Mouse (Mus musculus): ENCODE results near the gene Mylk.

Gene Mylk

DNA sequence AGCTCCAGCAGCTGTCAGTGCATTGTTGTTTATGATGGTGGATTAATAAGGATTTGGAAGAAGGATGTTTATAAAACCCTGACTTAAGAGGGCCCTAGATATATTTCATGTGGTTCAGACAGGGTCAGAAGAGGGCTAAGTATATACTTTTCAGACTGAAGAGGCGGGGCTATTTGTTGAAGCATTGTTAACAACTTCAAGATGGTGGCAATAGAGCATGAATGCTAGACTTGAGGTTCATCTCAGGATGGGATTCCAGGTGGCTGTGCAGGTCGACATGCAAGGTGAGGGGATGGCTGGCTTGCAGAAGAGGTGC lies 240.0 kb downstream of the Mylk start:
- no peak for DNase-seq (ENCODE audit: low spot score)

DNA sequence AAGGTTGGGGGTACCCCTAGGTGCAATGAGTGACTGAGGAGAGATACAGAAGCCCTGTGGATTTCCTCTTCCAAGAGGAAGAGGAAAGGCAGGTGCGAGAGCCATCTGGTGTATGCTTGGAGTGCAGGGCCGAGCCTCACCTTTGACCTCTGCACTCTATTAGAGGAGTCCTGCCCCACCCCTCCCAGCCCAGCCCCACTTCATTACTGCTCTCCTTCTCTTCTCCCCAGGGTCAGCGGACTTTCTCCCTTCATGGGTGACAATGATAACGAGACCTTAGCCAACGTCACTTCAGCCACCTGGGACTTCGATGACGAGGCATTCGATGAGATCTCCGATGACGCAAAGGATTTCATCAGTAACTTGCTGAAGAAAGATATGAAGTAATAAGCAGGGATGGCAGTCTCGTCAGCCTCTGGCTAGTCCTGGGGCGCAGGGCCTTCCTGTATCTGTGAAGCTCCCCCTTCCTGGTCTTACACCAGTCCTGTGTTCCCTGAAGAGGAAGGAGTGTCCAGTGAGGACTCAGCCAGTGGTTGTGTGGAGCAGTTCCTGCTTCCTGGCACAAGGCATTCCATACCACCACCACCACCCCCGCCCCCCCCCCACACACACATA lies 241.3 kb downstream of the Mylk start:
- no peak for DNase-seq (ENCODE audit: low spot score)

DNA sequence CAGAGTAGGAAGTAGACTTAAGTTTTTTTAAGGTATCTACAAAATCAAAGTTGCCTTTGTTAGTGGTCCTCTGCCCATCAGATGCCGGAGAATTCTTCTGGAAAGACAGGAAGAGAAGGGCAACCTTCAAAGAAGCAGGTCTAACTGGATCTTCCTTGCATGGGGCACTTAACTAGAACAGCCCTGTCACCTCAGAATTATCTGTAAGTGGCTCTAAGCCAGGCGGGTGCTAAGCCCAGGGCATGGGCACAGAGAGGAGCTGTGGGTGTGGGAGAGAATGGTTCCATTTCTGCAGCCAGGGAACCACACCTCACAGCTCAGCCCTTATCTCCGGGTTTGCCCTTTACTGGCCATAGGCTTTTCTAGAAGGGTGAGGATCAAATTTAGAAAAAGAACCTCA lies 246.4 kb downstream of the Mylk start:
- DNase-seq (ENCODE audit: low spot score) = peak; percentile 60

DNA sequence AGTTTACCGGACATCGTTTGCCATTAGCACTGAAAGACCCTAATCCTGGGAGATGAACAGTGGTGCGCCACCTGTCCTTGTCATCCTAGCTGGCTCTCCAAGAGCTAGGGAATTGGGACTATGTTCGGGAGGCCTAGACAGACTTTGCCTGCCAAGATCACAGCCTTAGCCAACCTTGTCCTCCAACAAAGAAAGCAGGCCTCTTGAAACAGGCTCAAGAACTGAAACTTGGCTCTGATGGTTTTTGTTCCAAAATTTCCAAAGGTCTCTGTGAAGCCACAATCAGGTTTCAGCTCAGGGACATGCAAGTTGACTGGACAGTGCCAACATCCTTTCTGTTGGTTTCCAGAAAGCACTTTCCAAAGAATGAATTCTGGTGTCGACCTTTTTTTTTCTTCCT lies 247.8 kb downstream of the Mylk start:
- peak; percentile 87 for DNase-seq (ENCODE audit: low spot score)

DNA sequence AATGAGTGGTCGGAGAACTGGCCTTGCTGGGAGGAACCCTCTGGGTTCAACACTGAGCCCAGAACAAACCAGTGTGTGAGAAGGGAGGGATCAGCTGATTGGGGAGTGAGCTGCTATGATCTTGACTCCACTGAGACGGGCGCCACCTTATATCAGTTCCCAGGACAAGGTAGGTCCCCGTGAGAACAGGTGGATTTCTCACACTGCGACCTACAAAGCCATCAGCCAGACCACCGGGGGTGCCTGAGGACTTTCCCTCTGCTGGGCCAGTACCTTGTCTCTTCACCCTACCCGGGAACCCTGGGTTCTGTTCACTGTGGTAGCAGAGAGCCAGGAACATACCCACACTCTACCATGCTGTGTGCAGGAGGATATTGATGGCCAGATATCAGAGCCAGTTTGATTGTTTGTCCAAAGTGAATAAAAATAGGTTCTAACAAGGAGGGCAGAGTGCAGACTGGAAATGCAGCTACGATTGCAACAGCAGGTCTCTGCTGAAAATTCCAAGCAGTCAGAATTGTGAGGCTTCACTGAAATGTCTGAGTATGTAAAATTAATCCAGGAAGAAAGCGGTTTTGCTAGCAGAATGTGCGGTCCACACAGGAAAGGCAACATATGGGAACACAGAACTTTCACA lies 248.8 kb downstream of the Mylk start:
- peak; percentile 81 for DNase-seq (ENCODE audit: low spot score)

DNA sequence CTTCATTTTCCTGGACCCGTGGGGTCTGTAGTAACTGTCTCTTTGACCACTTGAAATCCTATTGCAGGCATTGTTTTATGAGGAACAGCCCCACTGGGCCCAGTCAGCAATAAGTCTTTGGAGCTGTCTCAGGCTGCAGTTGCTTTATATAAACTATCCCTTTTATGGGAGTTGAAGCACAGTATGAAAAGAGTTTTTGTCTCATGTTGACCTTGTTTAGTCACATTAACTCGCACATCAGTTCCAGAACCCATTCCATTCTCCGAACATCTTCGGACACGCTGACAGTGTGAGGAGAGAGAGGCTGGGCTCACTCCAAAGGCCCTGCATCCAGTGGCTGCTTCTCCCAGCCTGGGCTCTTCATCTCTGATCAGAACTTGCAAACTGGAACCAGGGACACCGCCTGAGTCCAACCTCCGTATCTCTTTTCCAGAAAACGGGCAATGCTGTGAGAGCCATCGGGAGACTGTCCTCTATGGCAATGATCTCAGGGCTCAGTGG lies 249.7 kb downstream of the Mylk start:
- peak; percentile 46 for DNase-seq (ENCODE audit: low spot score)

DNA sequence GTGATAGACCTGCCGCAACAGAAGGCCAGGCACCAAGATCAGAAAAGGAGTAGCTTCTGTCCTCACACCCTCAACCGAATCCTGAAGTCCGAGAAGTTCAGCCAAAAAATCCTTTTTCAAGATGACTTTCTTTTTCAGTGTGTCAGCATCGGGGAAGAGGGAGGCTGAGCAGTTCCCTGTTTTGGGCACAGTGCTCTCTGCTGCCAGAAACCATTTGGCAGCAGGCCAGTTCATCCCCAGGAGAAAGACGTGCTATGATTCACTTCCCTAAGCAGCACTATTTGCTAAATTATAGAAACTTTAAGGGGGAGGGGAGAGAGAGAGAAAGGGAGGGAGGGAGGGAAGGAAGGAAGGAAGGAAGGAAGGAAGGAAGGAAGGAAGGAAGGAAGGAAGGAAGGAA lies 251.1 kb downstream of the Mylk start:
- DNase-seq (ENCODE audit: low spot score) = peak; percentile 99

DNA sequence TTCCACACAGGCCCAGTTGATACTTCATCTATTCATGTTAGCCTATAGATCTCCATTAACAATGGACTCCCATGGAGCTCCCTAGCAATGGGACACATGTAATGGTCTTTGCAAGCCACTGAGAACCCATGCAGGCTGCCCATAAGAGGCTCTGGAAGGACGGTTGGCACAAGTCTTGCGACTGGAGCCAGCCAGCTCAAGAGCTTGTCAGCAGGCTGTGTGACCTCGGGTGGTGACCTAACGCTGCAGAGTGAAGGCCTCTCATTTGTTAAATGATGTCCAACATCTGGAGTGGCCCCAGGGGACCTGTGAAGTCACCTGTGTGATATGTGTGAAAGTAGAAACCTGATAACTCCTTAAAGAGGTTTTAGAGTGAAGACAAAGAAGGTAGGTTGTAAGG lies 252.0 kb downstream of the Mylk start:
- DNase-seq (ENCODE audit: low spot score) = peak; percentile 72

DNA sequence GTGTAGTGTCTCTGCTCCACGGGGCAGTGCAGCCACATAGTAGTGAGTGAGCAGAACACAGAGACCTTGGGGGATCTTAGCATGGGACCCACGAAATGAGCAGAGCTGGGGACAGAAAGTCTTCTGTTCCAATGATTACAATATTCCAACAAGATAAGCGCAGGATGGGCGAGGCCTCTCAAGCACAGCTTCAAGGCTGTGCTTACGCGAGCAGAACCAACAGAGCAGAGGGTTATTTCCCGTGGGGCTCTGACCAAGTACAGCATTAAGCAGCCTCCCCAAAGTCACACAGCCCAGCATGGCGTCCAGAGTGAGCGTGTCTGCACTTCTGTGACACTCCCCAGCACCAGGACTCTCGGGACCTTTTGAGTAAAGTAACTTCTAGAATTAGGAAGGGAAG lies 252.6 kb downstream of the Mylk start:
- DNase-seq (ENCODE audit: low spot score) = no peak

DNA sequence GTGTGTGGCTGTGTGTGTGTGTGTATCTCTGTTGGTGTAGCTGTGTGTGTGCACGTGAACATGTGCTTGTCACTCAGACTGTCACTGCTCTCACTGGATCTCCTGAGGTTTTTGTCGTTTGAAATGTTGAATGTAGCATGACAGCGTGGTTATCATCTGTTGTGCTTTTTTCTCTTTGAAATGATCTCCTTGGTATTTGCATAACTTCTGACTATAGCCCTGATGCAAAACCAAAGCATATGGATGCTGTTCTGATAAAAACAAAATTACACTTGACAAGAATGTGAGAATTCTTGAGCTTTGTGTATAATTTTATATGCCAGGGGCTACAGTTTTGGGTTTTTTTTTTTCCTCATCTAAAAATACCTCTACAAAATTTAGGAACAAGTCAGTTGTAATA lies 254.0 kb downstream of the Mylk start:
- DNase-seq (ENCODE audit: low spot score) = no peak

DNA sequence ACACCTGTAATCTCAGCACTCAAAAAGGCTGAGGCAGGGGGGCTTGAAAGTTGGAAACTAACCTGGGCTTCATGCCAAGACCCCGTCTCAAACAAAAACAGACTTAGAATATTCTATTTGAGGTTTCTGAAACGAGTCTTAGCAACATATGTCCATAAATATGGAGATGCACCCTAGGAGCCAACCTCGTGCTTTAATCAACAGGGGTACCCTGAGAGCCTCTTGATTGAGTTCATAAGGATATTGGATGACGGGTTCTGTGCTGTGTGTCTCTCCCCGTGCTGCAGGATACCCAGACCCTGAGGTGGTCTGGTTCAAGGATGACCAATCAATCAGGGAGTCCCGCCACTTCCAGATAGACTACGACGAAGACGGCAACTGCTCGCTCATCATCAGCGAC lies 255.0 kb downstream of the Mylk start:
- no peak for DNase-seq (ENCODE audit: low spot score)

DNA sequence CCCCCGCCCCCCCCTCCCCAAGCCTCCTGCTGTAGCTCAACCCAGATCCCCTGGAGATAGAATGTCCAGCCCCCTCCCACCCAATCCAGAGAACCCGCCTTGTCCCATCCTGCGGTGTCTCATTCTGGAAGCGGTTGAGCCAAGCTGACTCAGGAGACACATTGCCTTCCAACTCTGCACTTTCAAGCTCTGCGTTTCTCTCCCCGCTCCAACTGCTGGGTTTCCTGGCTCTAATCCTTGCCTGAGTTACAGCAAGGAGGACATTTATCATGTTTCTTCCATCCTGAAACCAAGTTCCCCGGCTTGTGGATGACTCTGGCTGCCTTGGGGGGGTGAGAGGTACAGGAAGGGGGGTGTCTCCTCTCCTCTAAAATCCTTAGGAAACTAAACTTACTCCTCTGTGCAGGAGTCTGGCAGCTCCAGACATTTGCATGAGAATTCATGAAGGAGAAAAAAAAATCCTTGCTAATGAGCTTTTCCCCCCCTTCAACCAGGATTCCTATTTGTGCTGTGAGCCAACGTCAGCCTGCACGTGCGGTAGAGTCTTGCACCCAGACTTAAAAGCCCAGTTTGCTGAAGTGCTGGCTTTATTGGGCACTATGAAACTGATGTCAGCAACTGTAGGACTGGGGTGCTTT lies 256.0 kb downstream of the Mylk start:
- peak; percentile 70 for DNase-seq (ENCODE audit: low spot score)

DNA sequence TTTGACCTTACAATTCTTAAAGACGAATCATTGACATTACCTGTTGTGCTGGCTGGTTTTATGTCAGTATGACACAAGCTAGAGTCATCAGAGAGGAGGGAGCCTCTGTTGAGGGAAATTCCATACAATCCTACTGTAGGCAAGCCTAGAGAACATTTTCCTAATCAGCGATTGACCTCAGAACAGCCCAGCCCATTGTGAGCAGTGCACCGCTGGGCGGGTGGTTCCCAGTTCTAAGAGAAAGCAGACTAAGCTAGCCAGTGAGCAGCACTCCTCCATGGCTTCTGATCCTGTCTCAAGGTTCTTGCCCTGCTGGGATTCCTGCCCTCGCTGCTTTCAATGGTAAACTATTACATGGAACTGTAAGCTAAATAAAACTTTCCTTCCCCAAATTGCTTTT lies 259.3 kb downstream of the Mylk start:
- DNase-seq (ENCODE audit: low spot score) = peak; percentile 42

DNA sequence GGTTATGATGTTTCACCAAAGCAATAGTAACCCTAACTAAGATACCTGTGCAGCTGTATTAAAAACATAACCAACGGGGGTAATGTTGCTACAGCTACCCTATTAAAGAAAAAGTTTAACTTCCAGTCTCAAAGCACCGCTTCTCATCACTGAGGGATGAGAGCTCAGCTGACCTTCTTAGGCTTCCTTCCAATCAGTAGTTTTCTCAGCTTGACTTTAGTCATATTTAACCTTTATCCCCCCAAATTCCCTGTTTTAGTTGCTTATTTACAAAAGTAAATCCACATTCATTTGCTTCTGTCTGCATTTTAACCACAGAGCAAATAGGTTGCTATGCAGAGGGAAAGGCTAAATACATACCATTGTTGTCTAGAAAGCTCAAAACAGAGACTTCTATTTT lies 259.7 kb downstream of the Mylk start:
- DNase-seq (ENCODE audit: low spot score) = peak; percentile 62

DNA sequence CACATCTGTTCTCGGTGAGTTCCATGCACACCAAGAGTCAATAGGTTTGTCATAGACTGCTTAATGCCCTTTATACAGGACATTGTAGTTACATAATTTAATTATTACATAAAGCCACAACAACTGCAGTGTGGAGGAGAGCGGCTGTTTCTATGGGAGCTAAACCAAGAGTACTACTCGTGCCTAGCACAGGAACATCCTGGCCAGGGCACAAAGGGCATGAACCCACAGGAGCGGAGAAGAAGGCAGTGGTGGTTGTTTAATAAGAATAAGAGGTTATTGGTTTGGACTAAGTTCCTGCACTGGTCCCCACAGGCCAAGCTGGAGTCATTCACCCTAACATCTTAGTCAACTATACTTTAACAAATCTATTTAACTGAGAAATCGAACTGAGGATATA lies 261.2 kb downstream of the Mylk start:
- DNase-seq (ENCODE audit: low spot score) = peak; percentile 94

DNA sequence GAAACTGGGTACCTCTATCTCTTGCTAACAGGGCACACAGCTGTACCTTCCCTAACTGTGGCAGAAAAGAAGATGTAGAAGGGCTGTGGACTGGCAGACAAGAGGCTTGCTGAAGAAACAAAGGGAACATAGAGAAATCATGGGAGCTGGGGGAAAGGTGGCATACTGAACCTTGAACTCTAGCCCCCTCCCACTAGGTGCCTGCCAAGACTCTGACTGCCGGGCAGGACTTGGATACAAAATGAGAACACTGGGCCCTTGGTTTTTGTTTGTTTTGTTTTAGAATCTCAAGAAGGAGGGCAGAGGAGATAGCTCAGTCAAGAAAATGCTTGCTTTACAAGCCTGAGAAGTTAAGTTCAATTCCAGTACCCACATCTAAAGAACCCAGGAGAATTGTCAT lies 262.4 kb downstream of the Mylk start:
- DNase-seq (ENCODE audit: low spot score) = peak; percentile 98

DNA sequence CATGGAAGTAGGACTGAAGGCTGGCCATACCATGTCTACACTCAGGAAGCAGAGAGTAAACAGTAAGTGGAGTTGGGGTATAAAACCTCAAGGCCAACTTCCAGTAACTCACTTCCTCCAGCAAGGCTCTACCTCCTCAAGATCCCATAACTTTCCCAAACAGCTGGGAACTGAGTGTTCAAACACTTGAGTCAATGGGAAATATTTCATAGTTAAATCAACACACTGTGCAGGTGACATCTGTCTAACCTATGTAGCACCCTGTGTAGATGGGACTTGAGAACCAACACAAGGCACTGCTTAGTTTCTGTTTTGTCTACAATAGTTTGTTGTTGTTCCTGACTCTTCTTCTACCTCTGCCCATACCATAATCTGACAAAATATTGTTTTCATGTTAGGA lies 263.4 kb downstream of the Mylk start:
- peak; percentile 43 for DNase-seq (ENCODE audit: low spot score)

DNA sequence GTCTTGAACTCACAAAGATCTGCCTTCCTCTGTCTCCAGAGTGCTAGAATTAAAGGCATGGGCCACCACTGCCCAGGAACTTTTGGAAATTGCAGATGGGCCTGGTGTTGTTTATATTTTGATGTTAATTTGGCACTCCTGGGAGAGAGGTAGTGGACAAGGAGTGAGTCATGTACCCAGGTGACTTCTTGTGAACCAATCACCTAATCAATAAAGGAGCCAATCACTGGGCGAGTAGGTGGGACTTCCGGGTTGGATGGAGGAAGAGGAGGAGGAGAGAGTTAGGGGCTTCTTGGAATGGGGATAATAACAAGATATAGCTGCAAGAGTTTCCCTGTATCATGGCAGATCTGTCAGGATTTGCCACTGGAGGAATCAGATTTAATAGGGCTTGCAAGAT lies 268.5 kb downstream of the Mylk start:
- no peak for DNase-seq (ENCODE audit: low spot score)

DNA sequence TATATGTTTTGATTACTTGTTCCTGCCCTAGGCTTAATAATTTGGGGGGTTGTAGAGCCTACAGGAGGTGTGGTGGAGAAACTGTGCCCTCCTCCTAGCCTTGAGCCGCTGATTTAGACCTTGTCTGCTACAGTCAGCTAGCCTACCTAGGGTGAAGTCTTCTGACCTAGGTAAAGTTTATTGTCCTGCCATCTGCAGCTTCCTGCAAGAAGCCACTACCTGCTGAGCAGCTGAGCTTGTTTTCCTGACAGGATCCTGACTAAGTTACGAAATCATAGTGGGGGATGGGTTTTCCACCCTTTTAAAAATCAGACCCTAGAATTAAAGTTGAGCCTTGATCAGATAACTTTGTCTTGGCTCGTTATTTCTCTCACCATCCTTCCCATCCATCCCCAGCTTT lies 271.5 kb downstream of the Mylk start:
- no peak for DNase-seq (ENCODE audit: low spot score)

DNA sequence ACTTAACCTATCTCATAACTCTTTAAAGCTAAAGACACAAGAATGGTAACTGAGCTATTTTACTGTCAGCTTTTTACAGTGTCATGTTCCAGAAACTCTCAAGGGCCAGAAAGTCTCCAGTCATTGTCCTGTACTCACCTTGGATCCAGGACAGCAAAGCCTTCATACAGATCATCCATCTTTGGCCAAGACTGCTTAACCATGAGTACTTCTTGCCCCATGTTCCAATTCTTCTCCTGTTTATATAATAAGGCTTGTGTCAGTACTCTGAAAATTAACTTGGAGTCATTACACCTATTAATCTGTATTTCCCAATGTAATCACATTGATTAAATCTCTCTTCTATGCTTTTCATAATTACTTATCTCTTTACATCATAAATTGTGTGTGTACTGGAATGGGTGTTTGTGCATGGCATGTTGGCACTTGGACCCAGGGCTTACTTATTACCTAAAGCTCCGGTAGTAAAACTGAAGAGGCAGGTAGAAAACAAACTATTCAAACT lies 273.5 kb downstream of the Mylk start:
- peak; percentile 39 for DNase-seq (ENCODE audit: low spot score)

DNA sequence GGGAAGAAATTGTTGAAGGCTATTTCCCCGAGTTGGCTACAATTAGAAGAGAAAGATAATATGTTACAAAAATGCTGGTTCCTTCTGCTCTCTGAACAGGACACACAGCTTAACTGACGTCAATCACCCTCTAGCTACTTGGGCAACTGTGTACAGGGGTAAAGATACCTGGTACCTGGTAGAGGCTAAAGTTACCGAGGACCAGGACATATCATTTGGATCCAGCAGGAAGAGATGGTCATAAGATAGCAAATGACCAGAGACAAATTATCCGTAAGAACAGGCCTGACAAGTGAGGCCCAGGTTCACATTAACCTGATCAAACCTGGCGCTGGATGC lies 276.9 kb downstream of the Mylk start:
- no peak for DNase-seq (ENCODE audit: low spot score)

DNA sequence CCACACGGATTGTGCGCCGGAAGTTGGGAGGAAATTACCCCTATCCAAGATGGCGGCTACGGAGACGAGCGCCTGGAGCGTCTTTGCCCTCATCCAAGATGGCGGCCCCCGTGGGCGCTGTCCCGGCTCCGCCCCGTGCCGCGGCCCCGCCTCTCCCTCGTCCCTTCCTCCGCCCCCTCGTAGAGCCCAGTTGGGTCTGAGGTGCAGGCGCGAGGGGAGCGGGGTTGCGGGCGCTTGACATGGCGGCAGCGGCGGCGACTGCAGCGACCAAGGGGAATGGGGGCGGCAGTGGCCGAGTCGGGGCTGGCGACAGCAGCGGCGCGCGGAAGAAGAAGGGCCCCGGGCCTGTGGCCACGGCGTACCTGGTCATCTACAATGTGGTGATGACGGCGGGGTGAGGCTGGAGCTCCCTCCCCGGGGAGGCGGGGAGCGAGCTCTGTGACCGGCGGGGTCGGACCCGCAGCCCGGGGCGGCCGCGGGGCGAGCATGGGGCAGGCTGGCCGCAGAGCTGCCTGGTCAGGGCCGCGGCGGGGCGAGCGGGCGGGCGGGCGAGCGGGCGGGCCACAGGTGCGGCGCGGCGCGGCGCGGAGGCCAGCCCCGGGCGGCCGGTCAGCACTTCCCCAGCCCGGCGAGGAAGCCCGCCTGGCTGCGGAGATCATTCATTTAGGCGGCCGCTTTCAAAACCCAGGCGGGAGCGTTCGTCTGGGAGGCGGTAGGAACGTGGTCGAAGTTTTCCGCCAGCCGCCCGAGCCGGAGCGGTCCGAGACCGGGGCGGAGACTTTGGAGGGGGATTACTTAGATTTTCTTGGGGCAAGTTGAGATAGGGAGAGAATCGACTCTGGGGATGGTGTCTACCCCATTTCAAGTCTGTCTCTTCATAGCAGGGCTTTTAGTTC lies 277.5 kb downstream of the Mylk start, which contains the start of gene Hacd2:
TSS of gene Hacd2 (plus strand) at position 187 of the 896 bp plus-strand sequence.
- DNase-seq (ENCODE audit: low spot score) = peak; percentile 97

Data from adipocyte (in vitro differentiated cells).